Mouse (Mus musculus) MEL (cell line): ENCODE results near the gene Nanos3. TPM values are rescaled to one million over a fixed set of nuclear protein-coding genes. Genes with fewer than 3 reads are reported as not detected.
A peak's percentile ranks its signal among the peaks of the same experiment; 100 is the strongest.

ENCODE experiments used
- DNase-seq: peaks from one replicate; pipeline ENCODE4 v3.0.0; 2011; ENCODE audit warnings: low read depth, low spot score
- H3K27ac ChIP-seq: 2 replicates; pipeline ENCODE4 v1.5.1; 2012; ENCODE audit warnings: low read depth, mild to moderate bottlenecking, control low read depth, low read length, moderate library complexity; ENCODE audit not compliant: control insufficient read depth
- H3K27me3 ChIP-seq, 2 experiments: fragments of 150-350 bp in 1 of 2; sonication (generic) in 1 of 2; 2 replicates each; pipeline ENCODE4 v1.6.1; 2012; ENCODE audit warnings: low read length in 2 of 2, mild to moderate bottlenecking in 2 of 2, improper control_type of control experiment in 1 of 2, moderate library complexity in 1 of 2; ENCODE audit not compliant: insufficient read depth in 2 of 2, control insufficient read depth in 1 of 2
- H3K36me3 ChIP-seq, 2 experiments: 2 replicates each; pipeline ENCODE4 v1.6.1; 2012 to 2014; ENCODE audit warnings: low read length in 2 of 2, improper control_type of control experiment in 1 of 2, inconsistent platforms in 1 of 2, mild to moderate bottlenecking in 1 of 2; ENCODE audit not compliant: insufficient read depth in 2 of 2, control insufficient read depth in 1 of 2
- H3K4me1 ChIP-seq, 2 experiments: fragments of 150-350 bp in 1 of 2; sonication (generic) in 1 of 2; 2 replicates each; pipeline ENCODE4 v1.6.1; 2012; ENCODE audit warnings: low read length in 2 of 2, improper control_type of control experiment in 1 of 2, mild to moderate bottlenecking in 1 of 2; ENCODE audit not compliant: insufficient read depth in 2 of 2, control insufficient read depth in 1 of 2
- H3K4me3 ChIP-seq, 2 experiments: fragments of 150-350 bp in 1 of 2; sonication (generic) in 1 of 2; 2 replicates each; pipeline ENCODE4 v1.5.1; 2012; ENCODE audit warnings: low read depth in 2 of 2, low read length in 2 of 2, mild to moderate bottlenecking in 2 of 2, moderate library complexity in 2 of 2, control low read depth in 1 of 2, improper control_type of control experiment in 1 of 2; ENCODE audit not compliant: control insufficient read depth in 1 of 2, insufficient read depth in 1 of 2
- H3K79me2 ChIP-seq: 2 replicates; pipeline ENCODE4 v1.6.1; 2012; ENCODE audit warnings: mild to moderate bottlenecking, low read length, moderate library complexity; ENCODE audit not compliant: control insufficient read depth, poor library complexity, insufficient read depth
- H3K9ac ChIP-seq: 2 replicates; pipeline ENCODE4 v1.6.1; 2012; ENCODE audit warnings: low read depth, mild to moderate bottlenecking, control low read depth, low read length, moderate library complexity; ENCODE audit not compliant: control insufficient read depth, poor library complexity, severe bottlenecking
- H3K9me3 ChIP-seq: fragments of 150-350 bp; sonication (generic); replicated peaks from 2 replicates; pipeline ENCODE4 v1.6.1; 2012; ENCODE audit warnings: mild to moderate bottlenecking, low read length, improper control_type of control experiment, moderate library complexity; ENCODE audit not compliant: insufficient read depth
- CHD1 ChIP-seq: IDR thresholded peaks from 2 replicates; pipeline ENCODE4 v1.6.1; 2012; ENCODE audit warnings: low read depth, mild to moderate bottlenecking, inconsistent platforms, low read length, improper control_type of control experiment
- CHD2 ChIP-seq: IDR thresholded peaks from 2 replicates; pipeline ENCODE4 v1.6.1; 2011; ENCODE audit warnings: low read length, improper control_type of control experiment
- E2F4 ChIP-seq: IDR thresholded peaks from 2 replicates; pipeline ENCODE4 v1.6.1; 2011; ENCODE audit warnings: low read depth, low read length, improper control_type of control experiment, borderline replicate concordance
- ELF1 ChIP-seq: IDR thresholded peaks from 2 replicates; pipeline ENCODE4 v1.6.1; 2014; ENCODE audit warnings: low read depth, mild to moderate bottlenecking, inconsistent platforms, low read length, improper control_type of control experiment, moderate library complexity
- EP300 ChIP-seq, 2 experiments: IDR thresholded peaks; 2 replicates each; pipeline ENCODE4 v1.6.1; 2011; ENCODE audit warnings: improper control_type of control experiment in 2 of 2, low read length in 2 of 2, low read depth in 1 of 2, mild to moderate bottlenecking in 1 of 2
- ETS1 ChIP-seq: IDR thresholded peaks from 2 replicates; pipeline ENCODE4 v1.6.1; 2012; ENCODE audit warnings: low read depth, mild to moderate bottlenecking, inconsistent platforms, low read length, improper control_type of control experiment, moderate library complexity
- GABPA ChIP-seq: IDR thresholded peaks from 2 replicates; pipeline ENCODE4 v1.6.1; 2012; ENCODE audit warnings: low read depth, mild to moderate bottlenecking, inconsistent platforms, low read length, improper control_type of control experiment, moderate library complexity
- GATA1 ChIP-seq: IDR thresholded peaks from 2 replicates; pipeline ENCODE4 v1.6.1; 2011; ENCODE audit warnings: low read depth, low read length, improper control_type of control experiment
- HCFC1 ChIP-seq: IDR thresholded peaks from 2 replicates; pipeline ENCODE4 v1.6.1; 2012; ENCODE audit warnings: low read depth, mild to moderate bottlenecking, inconsistent platforms, low read length, improper control_type of control experiment, moderate library complexity
- JUND ChIP-seq: IDR thresholded peaks from 2 replicates; pipeline ENCODE4 v1.6.1; 2011; ENCODE audit warnings: low read depth, mild to moderate bottlenecking, improper control_type of control experiment, low read length
- KAT2A ChIP-seq: conservative IDR thresholded peaks from 2 replicates; pipeline ENCODE4 v1.6.1; 2012; ENCODE audit warnings: low read depth, low read length, improper control_type of control experiment, inconsistent platforms
- MAFK ChIP-seq: IDR thresholded peaks from 2 replicates; pipeline ENCODE4 v1.6.1; 2011; ENCODE audit warnings: low read depth, mild to moderate bottlenecking, low read length, improper control_type of control experiment, borderline replicate concordance
- MAX ChIP-seq: IDR thresholded peaks from 2 replicates; pipeline ENCODE4 v1.6.1; 2011; ENCODE audit warnings: low read length, improper control_type of control experiment
- MEF2A ChIP-seq: IDR thresholded peaks from 2 replicates; pipeline ENCODE4 v1.6.1; 2014; ENCODE audit warnings: low read depth, mild to moderate bottlenecking, inconsistent platforms, low read length, improper control_type of control experiment; ENCODE audit not compliant: poor library complexity, insufficient replicate concordance, severe bottlenecking; ENCODE audit errors: extremely low read depth
- MXI1 ChIP-seq: IDR thresholded peaks from 2 replicates; pipeline ENCODE4 v1.6.1; 2011; ENCODE audit warnings: mild to moderate bottlenecking, low read depth, low read length, improper control_type of control experiment
- MYB ChIP-seq: IDR thresholded peaks from 2 replicates; pipeline ENCODE4 v1.6.1; 2011; ENCODE audit warnings: mild to moderate bottlenecking, low read depth, low read length, improper control_type of control experiment
- NELFE ChIP-seq: IDR thresholded peaks from 2 replicates; pipeline ENCODE4 v1.6.1; 2011; ENCODE audit warnings: low read depth, low read length, improper control_type of control experiment
- NRF1 ChIP-seq: IDR thresholded peaks from 2 replicates; pipeline ENCODE4 v1.6.1; 2014; ENCODE audit warnings: low read depth, mild to moderate bottlenecking, inconsistent platforms, low read length, improper control_type of control experiment, moderate library complexity; ENCODE audit not compliant: poor library complexity, insufficient read depth, severe bottlenecking
- POLR2A ChIP-seq, 2 experiments: IDR thresholded peaks; 2 replicates each; pipeline ENCODE4 v1.6.1; 2011 to 2012; ENCODE audit warnings: low read length in 2 of 2, mild to moderate bottlenecking in 2 of 2, control low read depth in 1 of 2, improper control_type of control experiment in 1 of 2, low read depth in 1 of 2, moderate library complexity in 1 of 2; ENCODE audit not compliant: control insufficient read depth in 1 of 2, insufficient read depth in 1 of 2, poor library complexity in 1 of 2
- POLR2AphosphoS2 ChIP-seq: IDR thresholded peaks from 2 replicates; pipeline ENCODE4 v1.6.1; 2011; ENCODE audit warnings: low read length, improper control_type of control experiment
- POLR2AphosphoS5 ChIP-seq: IDR thresholded peaks from 2 replicates; pipeline ENCODE4 v1.6.1; 2012; ENCODE audit warnings: low read depth, borderline replicate concordance, mild to moderate bottlenecking, inconsistent platforms, low read length, moderate library complexity, mixed read lengths
- RAD21 ChIP-seq: IDR thresholded peaks from 2 replicates; pipeline ENCODE4 v1.6.1; 2011; ENCODE audit warnings: mild to moderate bottlenecking, low read depth, low read length, improper control_type of control experiment
- RCOR1 ChIP-seq: IDR thresholded peaks from 2 replicates; pipeline ENCODE4 v1.6.1; 2012; ENCODE audit warnings: low read depth, mild to moderate bottlenecking, inconsistent platforms, low read length, improper control_type of control experiment
- SIN3A ChIP-seq: IDR thresholded peaks from 2 replicates; pipeline ENCODE4 v1.6.1; 2012; ENCODE audit warnings: low read length, improper control_type of control experiment, inconsistent platforms
- SMC3 ChIP-seq: IDR thresholded peaks from 2 replicates; pipeline ENCODE4 v1.6.1; 2011; ENCODE audit warnings: low read depth, low read length, improper control_type of control experiment
- TAL1 ChIP-seq: IDR thresholded peaks from 2 replicates; pipeline ENCODE4 v1.6.1; 2012; ENCODE audit warnings: mild to moderate bottlenecking, inconsistent platforms, low read length, moderate library complexity, mixed read lengths
- TBP ChIP-seq: IDR thresholded peaks from 2 replicates; pipeline ENCODE4 v1.8.0; 2011; ENCODE audit warnings: low read depth, low read length, improper control_type of control experiment
- TCF12 ChIP-seq: IDR thresholded peaks from 2 replicates; pipeline ENCODE4 v1.6.1; 2014; ENCODE audit warnings: low read depth, mild to moderate bottlenecking, inconsistent platforms, low read length, improper control_type of control experiment, moderate library complexity
- UBTF ChIP-seq: IDR thresholded peaks from 2 replicates; pipeline ENCODE4 v1.6.1; 2012; ENCODE audit warnings: low read depth, mild to moderate bottlenecking, inconsistent platforms, low read length, improper control_type of control experiment, moderate library complexity, borderline replicate concordance; ENCODE audit not compliant: insufficient read depth
- USF2 ChIP-seq, 2 experiments: IDR thresholded peaks; 2 replicates each; pipeline ENCODE4 v1.6.1; 2011 to 2012; ENCODE audit warnings: improper control_type of control experiment in 2 of 2, low read length in 2 of 2, borderline replicate concordance in 1 of 2, inconsistent platforms in 1 of 2, low read depth in 1 of 2, mild to moderate bottlenecking in 1 of 2; ENCODE audit not compliant: insufficient read depth in 1 of 2
- ZC3H11A ChIP-seq: IDR thresholded peaks from 2 replicates; pipeline ENCODE4 v1.6.1; 2012; ENCODE audit warnings: low read depth, mild to moderate bottlenecking, inconsistent platforms, low read length, improper control_type of control experiment
- ZKSCAN1 ChIP-seq: IDR thresholded peaks from 2 replicates; pipeline ENCODE4 v1.6.1; 2012; ENCODE audit warnings: low read depth, mild to moderate bottlenecking, inconsistent platforms, low read length, improper control_type of control experiment, moderate library complexity
- ZMIZ1 ChIP-seq: IDR thresholded peaks from 2 replicates; pipeline ENCODE4 v1.6.1; 2012; ENCODE audit warnings: low read depth, mild to moderate bottlenecking, inconsistent platforms, low read length, improper control_type of control experiment, moderate library complexity
- ZNF384 ChIP-seq: IDR thresholded peaks from 2 replicates; pipeline ENCODE4 v1.6.1; 2012; ENCODE audit warnings: low read depth, mild to moderate bottlenecking, inconsistent platforms, low read length, improper control_type of control experiment
- polyA plus RNA-seq, 2 experiments: library from polyadenylated mRNA; stranded (reverse) in 1 of 2; unstranded in 1 of 2; fragments of >175 nt in 1 of 2; fragments of >200 nt in 1 of 2; gene quantifications; 2 replicates each; pipeline versions ENCODE4 v1.2.1 to v1.2.4; 2012; ENCODE audit warnings: low replicate concordance in 2 of 2, low read depth in 1 of 2; ENCODE audit not compliant: insufficient read length in 2 of 2, insufficient read depth in 1 of 2, missing spikeins in 1 of 2
- total RNA-seq: library from RNA; depleted of rRNA; stranded (reverse); fragments of 300-350 nt; gene quantifications from 2 replicates; pipeline ENCODE4 v1.2.3, GENCODE M21; 2012

Nanos3 gene
- total and polyA plus RNA-seq, 3 experiments: 1.7 to 2.0 TPM; not detected in 1

DNA sequence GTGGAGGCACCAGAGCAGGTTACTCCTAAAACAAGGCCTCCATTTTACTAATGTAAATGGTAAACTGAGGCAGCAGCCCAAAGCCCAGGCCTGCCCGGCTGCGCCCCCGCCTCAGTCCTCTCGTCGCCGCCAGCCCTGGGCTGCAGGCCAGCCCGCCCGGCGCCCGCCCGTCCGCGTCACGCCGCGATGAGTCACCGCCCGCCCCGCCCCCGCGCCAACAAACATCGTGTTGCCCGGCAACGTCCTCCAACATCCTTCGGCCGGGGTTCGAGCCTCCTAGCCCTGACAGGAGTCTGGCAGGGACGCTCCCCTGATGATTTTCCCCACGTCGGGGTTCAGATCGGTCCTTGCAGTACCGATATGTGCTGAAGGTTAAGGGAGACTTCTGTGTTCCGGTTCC is 7.5 kb upstream of the Nanos3 start:
- H3K27ac ChIP-seq: peak overlapping the region; percentile 94
- peaks cover 4 to 12% of the 10 kb centered on the region in 2 experiments for H3K4me1 ChIP-seq
- H3K4me3 ChIP-seq: peak overlapping the region; percentile 49 to 64
- H3K36me3 ChIP-seq: peaks cover 0 to 8% of the 10 kb centered on the region in 2 experiments; a peak in 2 of 4 replicates
- H3K27me3 ChIP-seq: no peaks in the 10 kb centered on the region
- H3K79me2 ChIP-seq: peaks cover 1% of the 10 kb centered on the region; the same call in 1 of the 2 replicates
- H3K9me3 ChIP-seq: no peaks in the 10 kb centered on the region
- peak; percentile 82 for DNase-seq
- H3K9ac ChIP-seq: peak overlapping the region; percentile 76
- 0 out of 4 replicates have a peak, but pooled peaks of 1 of the 2 experiments have one; percentile 40 for TF ChIP-seq EP300 (IDR thresholded peaks at IDR 0.05; ENCODE audit: low read depth in 1 of 2, low read length in 2 of 2)
- no peak for TF ChIP-seq USF2 (IDR thresholded peaks at IDR 0.05; ENCODE audit: borderline replicate concordance in 1 of 2, insufficient read depth in 1 of 2, low read depth in 1 of 2, low read length in 2 of 2)
- no peak for TF ChIP-seq ZKSCAN1
- peak; percentile 51 to 62; a peak in 1 of 4 replicates for TF ChIP-seq POLR2A (IDR thresholded peaks at IDR 0.05; ENCODE audit: control insufficient read depth in 1 of 2, insufficient read depth in 1 of 2, low read depth in 1 of 2, low read length in 2 of 2, poor library complexity in 1 of 2)
- TF ChIP-seq RCOR1: 0 out of 2 replicates have a peak, but pooled peaks have one; percentile 17
- TF ChIP-seq MXI1: peak; percentile 71
- TF ChIP-seq ELF1: 0 out of 2 replicates have a peak, but pooled peaks have one; percentile 9
- no peak for TF ChIP-seq POLR2AphosphoS2
- TF ChIP-seq GATA1: no peak
- TF ChIP-seq MAX: no peak
- peak; percentile 83 for TF ChIP-seq SIN3A
- TF ChIP-seq TCF12: no peak
- TF ChIP-seq GABPA: no peak
- TF ChIP-seq JUND: peak; percentile 51; the same call in 1 of the 2 replicates
- no peak for TF ChIP-seq ZNF384
- peak; percentile 32 for TF ChIP-seq NELFE
- TF ChIP-seq TAL1: no peak
- TF ChIP-seq MYB: no peak
- peak; percentile 61 for TF ChIP-seq ETS1
- TF ChIP-seq CHD2: no peak
- no peak for TF ChIP-seq ZC3H11A
- no peak for TF ChIP-seq MAFK
- no peak for TF ChIP-seq CHD1
- TF ChIP-seq UBTF: no peak
- no peak for TF ChIP-seq POLR2AphosphoS5
- TF ChIP-seq ZMIZ1: no peak
- no peak for TF ChIP-seq SMC3
- no peak for TF ChIP-seq KAT2A
- TF ChIP-seq HCFC1: peak; percentile 55; the same call in 1 of the 2 replicates
- TF ChIP-seq TBP: no peak
- no peak for TF ChIP-seq E2F4
- no peak for TF ChIP-seq MEF2A
- TF ChIP-seq RAD21: no peak
- no peak for TF ChIP-seq NRF1
- TF ChIP-seq, all 39 proteins: peak for 10
